Mouse (Mus musculus) testis, postnatal 14 days (tissue): Measurements from ENCODE around the gene Ifi214.
"Not testable (repeated sequence)": the region's sequence is repeated elsewhere in the genome, so short reads cannot be mapped to it uniquely, and the experiment has no call there.

Experiments used
- DNase-seq: peaks from one replicate; pipeline ENCODE4 v3.0.0; 2021; ENCODE audit warnings: low spot score

Gene Ifi214

GRCm38 (mm10) chr1:173535791-173536190, at the start of gene Ifi214:
TSS of gene Ifi214 (minus strand) at chr1:173535957.
- not testable (repeated sequence) for DNase-seq

GRCm38 (mm10) chr1:173579921-173580585, 44.3 kb upstream of the Ifi214 start:
- no peak for DNase-seq

GRCm38 (mm10) chr1:173579079-173579478, 43.3 kb upstream of the Ifi214 start:
- DNase-seq: no peak

DNA sequence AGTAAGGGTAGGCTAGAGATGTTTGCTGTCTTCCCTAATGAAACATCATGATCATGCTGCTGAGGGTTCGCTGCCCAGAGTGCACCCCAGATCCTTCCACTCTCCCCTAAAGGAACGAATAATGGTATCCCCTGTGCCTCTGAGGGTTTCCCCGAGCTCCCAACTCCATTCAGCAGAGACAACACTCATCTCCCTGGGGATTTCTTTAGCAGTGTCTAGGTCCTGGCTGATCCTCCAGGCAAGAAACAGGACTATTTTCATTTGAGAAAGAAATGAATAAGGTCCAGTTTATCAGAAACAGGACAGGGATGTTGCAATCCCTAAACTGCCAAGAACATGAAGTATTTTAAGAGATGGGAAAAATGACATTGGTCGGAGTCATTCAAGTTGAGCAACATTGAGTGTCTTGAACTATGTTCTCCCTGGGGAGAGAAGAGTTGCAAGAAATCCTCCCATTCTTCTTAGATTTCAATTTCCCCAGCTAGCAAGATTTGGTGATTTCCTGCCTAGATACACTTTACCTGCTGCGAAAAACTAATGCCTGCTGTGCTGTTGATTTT, 14.8 kb upstream of the Ifi214 start:
- DNase-seq: not testable (repeated sequence)

GRCm38 (mm10) chr1:173548798-173549197, 13.0 kb upstream of the Ifi214 start:
- DNase-seq: not testable (repeated sequence)

- DNase-seq: no peak
These were observed 14.3 kb downstream of the Ifi214 start for GRCm38 (mm10) chr1:173521452-173521851.

- DNase-seq: not testable (repeated sequence)
These were observed 25.2 kb downstream of the Ifi214 start for GRCm38 (mm10) chr1:173510595-173510994.

- DNase-seq: not testable (repeated sequence)
These were observed 44.3 kb downstream of the Ifi214 start for GRCm38 (mm10) chr1:173491483-173491882.

GRCm38 (mm10) chr1:173490812-173491480, 44.8 kb downstream of the Ifi214 start, which contains the start of gene Ifi206:
TSS of gene Ifi206 (minus strand) at chr1:173491041.
- DNase-seq: not testable (repeated sequence)

GRCm38 (mm10) chr1:173481182-173481574, 54.6 kb downstream of the Ifi214 start:
- not testable (repeated sequence) for DNase-seq

DNA sequence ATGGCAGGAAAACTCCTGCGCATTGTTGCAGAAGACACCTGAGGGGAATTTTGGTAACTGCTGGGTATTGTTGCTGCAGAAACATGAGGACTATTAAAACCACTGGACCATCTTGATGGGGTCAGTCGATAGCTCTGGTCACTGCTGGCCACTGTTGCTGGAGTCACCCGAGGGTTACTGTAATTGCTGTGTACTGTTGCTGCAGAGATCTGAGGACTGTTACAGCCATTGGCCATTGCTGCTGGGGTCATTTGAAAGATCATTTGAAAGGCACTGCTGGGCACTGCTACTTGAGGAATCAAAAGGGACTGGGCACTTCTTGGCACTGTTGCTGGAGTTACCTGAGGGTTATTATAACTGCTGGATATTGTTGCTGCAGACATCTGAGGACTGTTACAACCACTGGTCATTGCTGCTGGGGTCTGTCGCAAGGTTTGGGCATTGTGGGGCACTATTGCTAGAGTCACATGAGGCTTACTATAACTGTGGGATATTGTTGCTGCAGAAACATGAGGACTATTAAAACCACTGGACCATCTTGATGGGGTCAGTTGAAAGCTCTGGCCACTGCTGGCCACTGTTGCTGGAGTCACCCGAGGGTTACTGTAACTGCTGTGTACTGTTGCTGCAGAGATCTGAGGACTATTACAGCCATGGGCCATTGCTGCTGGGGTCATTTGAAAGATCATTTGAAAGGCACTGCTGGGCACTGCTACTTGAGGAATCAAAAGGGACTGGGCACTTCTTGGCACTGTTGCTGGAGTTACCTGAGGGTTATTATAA, 55.2 kb downstream of the Ifi214 start:
- not testable (repeated sequence) for DNase-seq
